Mouse (Mus musculus): ENCODE results near the gene Rad50.

Gene Rad50

DNA sequence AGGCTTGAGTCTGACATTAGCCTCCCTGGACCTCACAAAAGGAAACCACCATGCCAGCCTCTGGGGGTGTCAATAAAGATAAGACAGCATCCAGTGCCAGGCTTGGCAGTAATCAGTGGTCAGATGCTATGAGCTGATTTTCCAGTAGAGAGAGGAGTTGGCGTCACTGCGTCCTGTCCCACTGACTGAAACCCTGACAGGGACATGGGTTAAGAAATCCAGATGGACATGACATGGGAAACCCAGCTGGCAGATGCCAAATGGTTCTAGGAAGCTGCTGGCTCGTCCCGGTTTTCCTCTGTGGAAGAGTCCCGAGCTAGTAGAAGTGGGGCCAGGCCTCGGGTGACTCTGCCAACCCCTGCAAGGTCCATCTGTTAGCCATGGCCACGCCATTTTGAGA, 73.5 kb downstream of the Rad50 start:
- in situ Hi-C loops (cut with MseI, MboI): no loop called here

DNA sequence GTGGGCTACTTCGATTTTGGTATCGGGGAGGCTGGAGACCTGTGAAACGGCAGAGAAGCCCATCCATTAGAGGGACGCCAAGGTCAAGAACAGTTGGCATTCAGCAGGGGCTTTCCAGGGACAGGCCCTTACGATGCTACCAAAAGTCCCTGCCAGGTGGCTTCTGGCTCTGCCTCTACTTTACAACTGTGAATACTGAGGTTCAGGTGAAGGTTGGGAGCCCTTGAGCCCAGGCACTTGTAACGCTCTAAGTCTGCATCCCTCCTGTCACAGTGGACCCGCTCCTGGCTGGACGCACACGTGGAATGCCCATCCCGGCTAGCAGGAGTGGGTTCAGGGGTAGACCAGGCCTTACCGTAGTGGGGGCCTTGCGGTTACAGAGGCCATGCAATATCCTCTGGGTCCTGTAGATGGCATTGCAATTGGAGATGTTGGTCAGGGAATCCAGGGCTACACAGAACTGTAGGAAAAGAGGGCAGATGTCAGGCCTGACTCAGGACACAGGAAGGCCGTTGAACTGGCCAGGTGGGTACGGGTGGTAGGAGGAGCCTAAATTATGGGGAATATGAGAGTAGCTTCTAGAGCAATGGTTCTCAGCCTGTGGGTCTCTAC, 74.9 kb downstream of the Rad50 start:
- in situ Hi-C loops (cut with MseI, MboI): no loop called here

DNA sequence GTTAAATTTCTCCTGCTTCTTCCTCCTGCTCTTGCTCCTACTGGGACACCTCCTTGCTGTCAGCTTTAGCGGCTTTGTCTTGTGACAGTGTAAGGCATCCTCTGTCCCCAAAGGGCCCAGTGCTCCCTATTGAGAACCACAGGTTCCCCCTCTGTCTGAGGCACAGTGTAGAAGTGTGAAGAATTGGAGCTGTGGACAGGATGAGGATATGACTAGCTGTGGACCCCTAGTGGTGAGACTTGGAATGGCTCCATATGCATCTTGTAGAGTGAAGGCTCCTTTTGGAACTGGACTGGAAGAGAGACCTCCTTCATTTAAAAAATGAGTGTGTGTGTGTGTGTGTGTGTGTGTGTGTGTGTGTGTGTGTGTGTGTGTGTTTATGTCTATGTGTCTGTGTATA, 79.3 kb downstream of the Rad50 start:
- in situ Hi-C loops (cut with MseI, MboI): no loop called here

DNA sequence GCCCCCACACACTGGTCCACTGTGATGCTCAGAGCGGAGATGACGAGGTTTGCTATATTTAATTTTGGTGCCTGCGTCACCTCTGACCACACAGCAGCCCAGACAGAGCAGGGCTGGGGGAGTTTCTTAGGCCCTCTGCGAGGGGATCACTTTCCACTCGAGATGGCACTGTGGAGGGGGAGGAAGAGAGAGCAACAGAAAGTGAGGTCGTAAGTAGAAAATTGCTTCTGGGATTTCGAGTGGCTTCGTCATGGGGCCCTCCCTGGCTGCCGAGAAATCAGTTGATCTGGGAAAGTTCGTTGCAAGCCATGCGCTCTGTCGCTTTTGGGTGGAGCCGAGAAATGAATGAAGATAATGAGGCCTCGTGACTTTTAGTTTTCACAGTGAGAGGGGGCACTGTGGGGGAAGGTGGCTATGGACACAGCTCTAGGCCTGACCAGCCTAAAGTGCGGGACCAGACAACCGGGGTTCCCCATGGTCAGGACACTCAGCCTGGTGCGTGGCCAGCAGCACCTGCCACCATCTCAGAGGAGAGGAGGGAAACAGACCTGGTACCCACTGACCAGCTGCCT, 80.2 kb downstream of the Rad50 start:
- in situ Hi-C loops (cut with MseI, MboI): no loop called here

DNA sequence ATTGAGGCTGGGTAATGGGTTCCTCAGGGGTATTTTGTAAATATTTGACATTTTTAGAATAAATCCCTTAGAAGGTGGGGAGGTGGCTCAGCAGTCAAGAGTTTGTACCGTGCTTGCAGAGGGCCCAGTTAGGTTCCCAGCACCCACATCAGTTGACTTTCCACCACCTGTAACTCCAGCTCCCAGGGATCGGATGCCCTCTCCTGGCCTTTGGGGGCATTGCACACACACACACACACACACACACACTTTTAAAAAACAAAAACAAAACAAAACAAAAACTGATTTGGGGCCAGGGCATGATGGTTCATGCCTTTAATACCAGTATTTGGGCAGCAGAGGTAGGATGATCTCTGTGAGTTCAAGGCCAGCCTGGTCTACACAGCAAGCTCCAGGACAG, 83.0 kb downstream of the Rad50 start:
- in situ Hi-C loops (cut with MseI, MboI): no loop called here

DNA sequence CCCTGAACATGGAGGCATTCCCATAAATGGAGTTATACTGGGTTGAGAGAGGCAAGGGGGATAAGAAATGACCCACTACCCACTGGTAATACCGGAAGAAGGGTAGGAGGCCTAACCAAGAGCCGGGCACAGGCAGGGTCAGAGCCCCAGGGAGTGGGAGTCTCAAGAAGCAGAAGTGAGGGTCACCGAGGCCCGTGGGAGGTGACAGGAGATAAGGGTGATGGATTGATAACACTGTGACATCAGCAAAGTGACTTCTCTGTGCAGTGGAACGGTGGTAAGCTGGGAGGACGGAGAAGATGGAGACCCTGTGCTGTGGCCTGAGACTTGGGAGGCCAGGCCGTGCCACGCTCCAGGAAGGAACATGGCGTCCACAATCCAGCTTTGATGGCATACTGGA, 83.5 kb downstream of the Rad50 start:
- in situ Hi-C loops (cut with MseI, MboI): no loop called here

DNA sequence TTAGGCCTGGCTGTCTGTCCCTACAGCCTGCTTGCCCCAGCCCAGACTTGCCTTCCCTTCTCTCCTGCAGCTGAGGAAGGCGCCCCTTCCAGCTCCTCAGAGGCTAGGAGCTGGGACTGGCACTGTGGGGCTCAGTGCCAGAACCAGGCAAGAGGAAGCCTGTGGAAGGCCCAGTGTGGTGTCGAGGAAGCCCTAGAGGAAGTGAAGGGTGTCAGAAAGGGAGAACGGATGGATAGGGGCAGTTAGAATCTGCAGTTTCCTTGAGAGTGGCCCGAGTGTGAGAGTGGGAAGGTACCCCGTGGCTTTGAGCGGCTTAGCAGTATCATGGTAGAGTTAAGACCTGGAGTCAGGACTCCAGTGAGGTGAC, 84.7 kb downstream of the Rad50 start:
- in situ Hi-C loops (cut with MseI, MboI): no loop called here

DNA sequence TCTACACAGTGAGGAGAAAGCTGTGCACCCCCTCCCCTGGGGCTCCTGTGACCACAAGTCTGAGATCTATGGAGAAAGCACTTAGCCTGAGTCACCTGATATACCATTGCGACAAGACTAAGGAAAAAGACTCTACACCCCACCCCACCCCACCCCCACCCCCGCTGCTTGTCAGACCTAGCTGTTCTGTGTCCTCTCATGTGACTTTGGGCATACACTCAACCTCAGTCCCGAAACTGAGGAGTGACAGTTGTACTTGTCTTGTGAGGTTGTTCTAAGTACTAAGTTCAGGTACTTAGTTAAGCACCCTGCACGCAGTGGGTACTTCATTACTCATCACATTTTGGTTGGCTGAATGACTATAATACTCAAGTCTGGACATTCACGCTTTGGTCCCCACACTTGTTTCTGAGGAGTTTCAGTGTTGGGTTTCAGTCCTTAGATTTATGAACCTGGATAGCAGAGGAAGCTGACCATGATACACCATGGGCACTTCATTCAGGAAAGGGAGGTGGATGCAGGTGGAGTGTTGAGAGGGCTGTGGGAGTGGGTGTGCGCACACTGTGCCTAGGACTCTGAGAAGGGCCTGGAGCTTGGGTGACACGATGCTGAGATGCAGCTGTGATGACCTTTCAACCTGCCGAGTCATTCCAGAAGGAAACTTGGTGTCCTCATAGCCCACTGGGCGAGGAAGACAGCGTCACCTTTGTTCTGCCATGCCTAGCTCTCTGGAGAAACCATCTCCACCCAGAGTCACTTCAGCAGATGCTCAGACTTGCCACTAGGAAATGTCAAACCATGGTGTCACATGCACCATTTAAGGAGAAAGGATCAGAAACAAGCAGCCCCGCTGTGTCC, 85.3 kb downstream of the Rad50 start:
- in situ Hi-C loops (cut with MseI, MboI): no loop called here

DNA sequence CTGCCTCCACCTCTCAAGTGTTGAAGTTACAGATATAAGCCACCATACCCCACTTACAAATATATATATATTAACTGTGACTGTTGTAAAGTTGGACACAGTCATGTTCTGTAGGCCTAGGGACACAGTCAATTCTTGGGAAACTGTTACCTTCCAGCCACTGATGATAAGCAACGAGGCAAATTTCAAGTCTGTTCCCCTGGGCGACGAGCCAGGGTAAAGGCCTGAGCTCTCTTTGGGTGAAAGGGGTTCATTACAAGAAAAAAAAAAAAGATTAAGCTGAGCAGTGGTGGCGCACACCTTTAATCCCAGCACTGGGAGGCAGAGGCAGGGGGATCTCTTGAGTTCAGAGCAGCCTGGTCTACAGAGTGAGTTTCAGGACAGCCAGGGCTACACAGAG, 87.0 kb downstream of the Rad50 start:
- in situ Hi-C loops (cut with MseI, MboI): no loop called here

DNA sequence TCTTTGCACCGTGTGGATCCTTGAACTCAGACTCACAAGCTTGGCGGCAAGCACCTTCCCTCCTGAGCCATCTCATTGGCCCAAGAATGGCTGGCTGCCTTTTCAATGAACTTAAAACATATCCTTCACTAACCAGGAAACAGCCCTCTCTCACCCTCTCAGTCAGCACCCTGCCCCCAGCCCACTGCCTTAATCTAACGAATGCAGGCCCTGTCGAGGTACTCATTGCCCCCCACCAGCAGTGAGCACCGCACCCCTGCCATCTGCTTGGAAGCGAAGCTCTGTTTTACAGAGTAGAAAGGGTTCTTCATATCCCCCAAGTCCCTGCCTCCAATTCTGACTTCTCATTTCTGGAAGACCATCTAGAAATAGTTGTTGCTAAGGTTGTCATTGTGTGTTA, 87.7 kb downstream of the Rad50 start:
- in situ Hi-C loops (cut with MseI, MboI): no loop called here

DNA sequence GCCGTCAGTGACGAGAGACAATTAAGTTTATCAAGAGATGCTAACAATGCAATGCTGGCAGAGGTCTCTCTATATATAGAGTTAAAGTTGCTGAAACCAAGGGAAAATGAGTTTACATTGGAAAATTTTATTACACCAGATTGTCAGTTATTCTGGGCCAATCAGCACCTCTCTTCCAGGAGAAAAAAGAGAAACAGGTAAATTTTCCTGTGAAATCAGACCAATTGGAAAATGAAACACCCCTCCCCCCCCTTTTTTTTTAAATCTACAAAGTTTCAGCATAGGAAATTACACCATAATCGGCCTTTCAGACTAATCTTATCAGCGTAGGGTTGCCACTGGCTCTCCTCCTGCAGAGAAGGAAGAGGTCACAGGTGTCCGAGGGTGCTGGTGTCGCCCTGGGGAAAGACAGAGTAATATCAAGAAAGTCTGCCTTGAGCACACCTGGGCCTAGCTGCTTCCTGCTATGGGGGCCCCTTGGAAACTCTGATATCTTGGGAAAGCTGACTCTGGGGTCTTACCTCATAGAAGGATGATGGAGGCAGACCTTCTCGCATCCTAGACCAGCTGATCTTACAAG, 88.4 kb downstream of the Rad50 start, which contains the start of gene Il4:
Il4 (minus strand) TSS at position 51 of the 580 bp plus-strand sequence.
- in situ Hi-C loops (cut with MseI, MboI): no loop called here

DNA sequence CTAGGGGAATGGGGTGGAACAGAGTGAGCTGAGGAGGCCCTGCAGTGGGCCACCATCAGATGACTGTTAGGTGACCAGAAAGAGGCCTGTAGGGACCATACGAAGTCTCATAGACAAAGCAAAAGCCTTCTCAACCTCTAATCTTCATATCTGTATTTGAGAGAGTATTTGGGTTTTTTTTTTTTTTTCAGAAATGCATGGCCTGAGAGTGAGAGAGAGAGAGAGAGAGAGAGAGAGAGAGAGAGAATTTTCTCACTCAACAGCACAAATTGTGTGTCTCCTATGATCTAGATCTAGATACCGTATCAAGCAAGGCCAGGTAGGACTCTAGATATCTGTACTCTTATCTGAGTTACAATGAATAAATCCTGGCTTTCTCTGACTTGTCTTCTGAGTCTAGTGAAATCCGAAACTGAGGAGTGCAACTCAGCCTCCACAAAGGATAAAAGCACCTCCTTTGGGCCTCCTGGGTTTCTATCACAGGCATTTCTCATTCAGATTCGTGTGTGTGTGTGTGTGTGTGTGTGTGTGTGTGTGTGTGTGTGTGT, 89.5 kb downstream of the Rad50 start:
- in situ Hi-C loops (cut with MseI, MboI): no loop called here

DNA sequence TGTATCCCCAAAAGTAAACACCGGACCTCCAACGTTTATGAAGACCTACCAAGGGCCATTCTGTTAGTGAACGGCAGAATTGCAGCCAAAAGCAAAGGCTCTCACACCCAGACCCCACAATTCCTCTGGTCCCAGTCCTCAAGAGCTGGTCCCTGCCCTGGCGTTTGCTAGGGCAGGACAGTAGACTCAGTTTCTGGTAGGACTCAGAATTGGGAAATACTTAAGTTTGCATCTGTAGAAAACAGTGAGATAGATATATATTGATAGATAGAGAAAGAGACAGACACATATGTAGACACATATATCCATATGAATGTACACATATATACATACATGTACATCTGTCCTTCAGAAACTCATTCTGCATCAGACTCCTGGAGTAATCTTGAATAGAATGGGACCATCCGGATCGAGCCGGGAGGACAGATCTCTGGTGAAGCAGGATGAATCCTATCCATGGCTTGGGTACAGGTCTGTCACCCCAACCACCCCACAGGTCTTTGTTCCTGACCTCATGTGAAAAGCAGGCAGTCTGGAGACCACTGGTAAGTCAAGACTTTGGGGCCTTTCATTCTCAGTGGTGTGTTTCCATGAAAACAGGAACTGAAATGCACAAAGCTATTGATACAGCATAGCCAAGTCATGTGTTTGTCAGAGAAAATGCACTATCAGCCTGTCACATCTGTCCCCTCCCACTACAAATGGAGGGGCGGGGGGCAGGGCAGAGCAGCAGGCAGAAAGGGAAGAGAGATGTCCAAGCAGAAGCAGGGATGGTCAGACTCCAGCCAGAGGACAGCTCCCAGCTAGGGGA, 90.2 kb downstream of the Rad50 start:
- in situ Hi-C loops (cut with MseI, MboI): no loop called here

DNA sequence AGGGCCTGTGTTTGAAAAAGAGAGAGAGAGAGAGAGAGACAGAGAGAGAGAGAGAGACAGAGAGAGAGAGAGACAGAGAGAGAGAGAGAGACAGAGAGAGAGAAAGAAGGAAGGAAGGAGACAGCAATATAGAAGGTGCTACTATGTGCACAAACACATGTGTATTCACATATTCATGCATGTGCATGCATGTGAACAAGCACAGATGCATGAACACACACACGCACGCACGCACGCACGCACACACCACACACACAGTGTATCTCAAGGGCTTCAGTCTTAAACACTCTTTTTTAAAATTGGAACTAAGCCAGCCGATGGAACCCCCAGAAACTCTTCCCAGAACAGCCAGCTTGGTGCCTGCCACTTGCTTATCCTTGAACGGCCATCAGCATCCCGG, 91.5 kb downstream of the Rad50 start:
- in situ Hi-C loops (cut with MseI, MboI): no loop called here

DNA sequence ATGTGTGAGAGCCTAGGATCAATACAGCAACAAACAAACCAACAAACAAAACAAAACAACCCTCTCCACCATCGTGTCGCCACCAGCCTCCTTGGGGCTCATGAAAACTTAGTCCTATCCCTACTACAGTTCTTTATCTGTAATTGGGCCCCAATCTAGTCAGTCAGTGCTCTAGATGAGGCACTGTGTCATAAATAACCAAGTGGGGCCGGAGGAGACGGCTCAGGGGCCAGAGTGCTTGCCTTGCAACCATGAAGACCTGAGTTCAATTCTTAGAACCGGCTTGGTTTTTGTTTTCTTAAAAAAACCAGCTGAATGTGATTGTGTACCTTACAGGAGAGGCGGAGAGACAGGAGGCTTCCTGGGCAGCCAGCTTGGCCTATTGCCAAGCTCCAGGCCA, 91.9 kb downstream of the Rad50 start:
- in situ Hi-C loops (cut with MseI, MboI): no loop called here

DNA sequence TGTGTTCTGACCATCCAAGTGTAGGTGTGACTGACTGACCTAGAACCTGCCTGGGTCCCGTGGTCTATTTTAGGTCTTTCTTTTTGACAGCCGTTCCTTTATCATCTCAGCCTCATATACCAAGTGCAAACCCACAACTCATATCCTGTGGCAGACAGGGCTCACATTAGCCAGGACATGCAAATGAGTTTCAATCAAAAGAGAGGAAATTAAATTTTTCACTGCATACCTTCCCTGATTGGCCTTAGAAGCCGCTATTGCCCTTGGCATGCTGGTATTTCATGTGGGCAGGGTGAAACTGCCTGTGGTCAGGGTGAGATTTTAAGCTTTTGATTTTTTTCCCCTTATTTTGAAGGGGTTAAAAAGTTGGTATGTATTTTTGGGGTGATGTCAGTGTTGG, 97.4 kb downstream of the Rad50 start:
- in situ Hi-C loops (cut with MseI, MboI): no loop called here

DNA sequence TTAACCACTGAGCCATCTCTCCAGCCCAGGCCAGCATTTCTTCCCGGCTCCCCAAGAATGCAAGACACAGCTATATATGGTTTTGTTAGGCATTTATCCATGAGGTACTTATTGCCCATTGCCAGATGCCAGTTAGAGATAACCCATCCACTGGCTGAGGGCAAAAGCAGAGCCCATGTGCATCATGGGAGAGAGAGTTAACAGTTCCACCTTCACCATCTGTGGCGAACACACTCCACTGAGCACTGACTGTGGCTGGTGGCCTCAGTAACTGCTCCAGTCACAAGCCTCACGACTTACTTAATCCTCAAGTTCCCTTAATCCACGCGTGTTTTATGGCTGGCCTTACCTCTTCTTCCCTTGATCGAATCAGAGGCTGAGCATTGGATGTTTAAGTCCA, 97.9 kb downstream of the Rad50 start:
- in situ Hi-C loops (cut with MseI, MboI): no loop called here

DNA sequence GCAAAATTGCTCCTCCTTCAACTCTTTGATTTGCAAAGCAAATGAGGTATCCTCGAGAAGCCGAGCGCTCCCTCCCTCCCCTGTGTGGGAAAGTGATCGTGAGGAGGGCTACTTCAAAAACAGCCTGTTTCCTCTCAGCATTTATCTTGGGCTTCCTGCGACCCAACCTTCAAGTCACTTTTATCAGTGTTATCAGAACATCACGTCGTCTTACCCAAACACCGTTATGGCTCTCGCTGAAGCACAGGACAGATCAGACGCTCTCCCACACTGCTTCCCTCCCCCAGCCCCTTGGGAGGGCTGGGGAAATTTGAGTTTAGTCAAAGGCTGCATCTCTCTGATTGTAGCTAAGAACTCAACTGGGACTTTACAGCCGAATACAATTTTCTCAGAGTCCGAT, 101.5 kb downstream of the Rad50 start:
- in situ Hi-C loops (cut with MseI, MboI): no loop called here

DNA sequence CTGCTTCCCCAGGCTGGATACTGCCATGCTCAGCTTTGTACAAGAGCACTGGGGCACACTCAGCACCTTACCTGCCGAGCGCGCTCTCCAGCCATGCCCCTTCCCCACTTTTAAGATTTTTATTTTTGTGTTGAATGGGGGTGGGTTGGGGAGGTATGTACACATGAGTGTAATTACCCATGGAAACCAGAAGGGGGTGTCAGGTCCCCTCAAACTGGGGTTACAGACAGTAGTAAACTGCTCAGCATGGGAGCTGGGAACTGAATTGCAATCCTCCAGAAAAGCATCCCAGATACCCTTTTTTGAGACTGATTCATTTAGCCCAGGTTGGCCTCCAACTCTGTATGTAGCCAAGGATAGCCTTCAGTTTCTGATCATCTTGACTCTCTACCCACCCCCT, 102.1 kb downstream of the Rad50 start:
- in situ Hi-C loops (cut with MseI, MboI): no loop called here

Data from mouse trophoblast stem cell (cell line).